Mouse (Mus musculus) embryonic fibroblast, embryonic 13.5 days (primary cell): ENCODE measurements at regions not wholly inside any gene's neighbourhood (a gene's known extent, or its start where the extent isn't known, plus 50 kb on each side); places are given as distances from the start of the nearest gene placed in this dataset.

Experiments used
- CTCF ChIP-seq: IDR thresholded peaks from 2 replicates; pipeline ENCODE4 v1.5.1; 2011; ENCODE audit warnings: mild to moderate bottlenecking, control low read depth, low read length, moderate library complexity, borderline replicate concordance; ENCODE audit not compliant: insufficient read depth
- POLR2A ChIP-seq: IDR thresholded peaks from 2 replicates; pipeline ENCODE4 v1.6.1; 2011; ENCODE audit warnings: low read depth, mild to moderate bottlenecking, control low read depth, low read length, moderate library complexity

- TF ChIP-seq POLR2A, result no peak
- TF ChIP-seq CTCF, result no peak
Observed at GRCm38 (mm10) chr13:84809605-84810004, 379.6 kb upstream of the Ccnh start.
